Mouse (Mus musculus): ENCODE measurements around the gene Fbxo2.
A peak's percentile ranks its signal among the peaks of the same experiment; 100 is the strongest.
"Not testable (repeated sequence)": the region's sequence is repeated elsewhere in the genome, so short reads cannot be mapped to it uniquely, and the experiment has no call there.

The Fbxo2 gene

GRCm38 (mm10) chr4:148174495-148174862, 14.1 kb downstream of the Fbxo2 start:
- no peak for DNase-seq (ENCODE audit: low spot score in 2 of 2)

GRCm38 (mm10) chr4:148176603-148177002, 16.2 kb downstream of the Fbxo2 start:
- not testable (repeated sequence) for DNase-seq (ENCODE audit: low spot score in 2 of 2)

- no peak for DNase-seq (ENCODE audit: low spot score in 2 of 2)
These were observed 17.3 kb downstream of the Fbxo2 start for GRCm38 (mm10) chr4:148177716-148178115.

- no peak for DNase-seq (ENCODE audit: low spot score in 2 of 2)
These were observed 21.1 kb downstream of the Fbxo2 start for GRCm38 (mm10) chr4:148181483-148181882.

- no peak for DNase-seq (ENCODE audit: low spot score in 2 of 2)
These were observed 21.9 kb downstream of the Fbxo2 start for GRCm38 (mm10) chr4:148182363-148182762.

GRCm38 (mm10) chr4:148184564-148184963, 24.1 kb downstream of the Fbxo2 start:
- no peak for DNase-seq (ENCODE audit: low spot score in 2 of 2)

- DNase-seq (ENCODE audit: low spot score in 2 of 2): no peak
These were observed 25.4 kb downstream of the Fbxo2 start for GRCm38 (mm10) chr4:148185819-148186218.

- not testable (repeated sequence) for DNase-seq (ENCODE audit: low spot score in 2 of 2)
These were observed 28.3 kb downstream of the Fbxo2 start for GRCm38 (mm10) chr4:148188767-148189166.

GRCm38 (mm10) chr4:148192707-148193245, 32.4 kb downstream of the Fbxo2 start:
- no peak for DNase-seq (ENCODE audit: low spot score in 2 of 2)

GRCm38 (mm10) chr4:148194400-148194799, 34.0 kb downstream of the Fbxo2 start:
- DNase-seq (ENCODE audit: low spot score in 2 of 2): no peak

GRCm38 (mm10) chr4:148198721-148199120, 38.3 kb downstream of the Fbxo2 start:
- no peak for DNase-seq (ENCODE audit: low spot score in 2 of 2)

- no peak for DNase-seq (ENCODE audit: low spot score in 2 of 2)
These were observed 43.1 kb downstream of the Fbxo2 start for GRCm38 (mm10) chr4:148203557-148203956.

GRCm38 (mm10) chr4:148204061-148204872, 43.8 kb downstream of the Fbxo2 start:
- no peak for DNase-seq (ENCODE audit: low spot score in 2 of 2)

- no peak for DNase-seq (ENCODE audit: low spot score in 2 of 2)
These were observed 44.4 kb downstream of the Fbxo2 start for GRCm38 (mm10) chr4:148204873-148205232.

- DNase-seq (ENCODE audit: low spot score in 2 of 2): peak in 1 of 2 experiments; percentile 56
These were observed 54.2 kb downstream of the Fbxo2 start for GRCm38 (mm10) chr4:148214460-148215136.

- DNase-seq (ENCODE audit: low spot score in 2 of 2): no peak
These were observed 55.0 kb downstream of the Fbxo2 start for GRCm38 (mm10) chr4:148215264-148215900.

Data from frontal cortex, postnatal 25 days (tissue).